Mouse (Mus musculus): ENCODE data around the gene Irf9.

- TF ChIP-seq GATA1 (IDR thresholded peaks at IDR 0.05; ENCODE audit: low read length) (no peak), TAL1 (IDR thresholded peaks at IDR 0.05; ENCODE audit: low read length) (no peak)
These were observed 13.5 kb upstream of the Irf9 start for GRCm38 (mm10) chr14:55589771-55590448.

All from erythroblast, embryonic 14.5 days (primary cell).